Mouse (Mus musculus) G1E-ER4 (cell line): ENCODE data around the gene Cd44. TPM values are rescaled to one million over a fixed set of nuclear protein-coding genes. Genes with fewer than 3 reads are reported as not detected.

Source experiments
- GATA1 ChIP-seq: IDR thresholded peaks from one replicate; pipeline ENCODE4 v1.8.0; 2012; ENCODE audit warnings: low read length, inconsistent platforms
- polyA plus RNA-seq: library from polyadenylated mRNA; stranded (reverse); fragments of >175 nt; gene quantifications from 2 replicates; pipeline ENCODE4 v1.2.3, GENCODE M21; 2012

The Cd44 gene
- polyA plus RNA-seq, 1 experiment = 2.4 TPM

DNA sequence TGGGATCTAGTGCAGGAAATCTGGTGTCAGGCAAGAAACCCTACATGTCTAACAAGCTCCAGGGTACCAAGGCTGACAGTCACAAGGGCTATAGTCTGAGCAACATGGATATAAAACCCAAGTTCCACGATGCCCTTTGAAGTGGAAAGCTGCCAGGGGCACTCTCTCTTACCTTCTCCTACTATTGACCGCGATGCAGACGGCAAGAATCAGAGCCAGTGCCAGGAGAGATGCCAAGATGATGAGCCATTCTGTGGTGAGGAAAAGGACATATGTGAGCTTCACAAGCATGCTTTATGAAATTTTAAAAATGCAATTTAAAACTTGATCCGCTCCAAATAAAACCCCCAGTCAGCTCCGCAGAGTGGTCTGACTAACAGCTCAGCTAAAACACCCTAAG, 79.4 kb downstream of the Cd44 start:
- no peak for TF ChIP-seq GATA1

GRCm38 (mm10) chr2:102820790-102821189, 80.7 kb downstream of the Cd44 start:
- no peak for TF ChIP-seq GATA1

GRCm38 (mm10) chr2:102820225-102820711, 81.2 kb downstream of the Cd44 start:
- no peak for TF ChIP-seq GATA1

- no peak for TF ChIP-seq GATA1
Measured at GRCm38 (mm10) chr2:102815289-102815809, 86.1 kb downstream of the Cd44 start.

GRCm38 (mm10) chr2:102812756-102813155, 88.7 kb downstream of the Cd44 start:
- TF ChIP-seq GATA1 = no peak

DNA sequence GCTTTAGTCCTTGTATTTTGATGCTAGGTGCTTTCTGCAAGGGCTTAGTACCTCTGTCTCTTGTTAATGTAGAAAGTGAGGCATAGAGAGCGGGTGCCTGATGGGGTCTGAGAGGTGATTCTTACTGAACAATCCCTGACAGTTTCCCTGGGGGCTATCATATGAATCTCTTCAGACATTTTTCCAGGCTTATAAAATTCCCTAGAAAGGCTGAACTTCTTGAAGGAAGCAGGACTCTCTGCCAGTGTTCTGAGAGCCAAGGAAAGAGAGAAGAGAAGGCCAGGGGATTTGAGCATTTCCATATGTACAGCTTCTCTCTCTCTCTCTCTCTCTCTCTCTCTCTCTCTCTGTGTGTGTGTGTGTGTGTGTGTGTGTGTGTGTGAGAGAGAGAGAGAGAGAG, 92.0 kb downstream of the Cd44 start:
- TF ChIP-seq GATA1 = no peak

- no peak for TF ChIP-seq GATA1
Measured at GRCm38 (mm10) chr2:102807633-102808032, 93.8 kb downstream of the Cd44 start.

DNA sequence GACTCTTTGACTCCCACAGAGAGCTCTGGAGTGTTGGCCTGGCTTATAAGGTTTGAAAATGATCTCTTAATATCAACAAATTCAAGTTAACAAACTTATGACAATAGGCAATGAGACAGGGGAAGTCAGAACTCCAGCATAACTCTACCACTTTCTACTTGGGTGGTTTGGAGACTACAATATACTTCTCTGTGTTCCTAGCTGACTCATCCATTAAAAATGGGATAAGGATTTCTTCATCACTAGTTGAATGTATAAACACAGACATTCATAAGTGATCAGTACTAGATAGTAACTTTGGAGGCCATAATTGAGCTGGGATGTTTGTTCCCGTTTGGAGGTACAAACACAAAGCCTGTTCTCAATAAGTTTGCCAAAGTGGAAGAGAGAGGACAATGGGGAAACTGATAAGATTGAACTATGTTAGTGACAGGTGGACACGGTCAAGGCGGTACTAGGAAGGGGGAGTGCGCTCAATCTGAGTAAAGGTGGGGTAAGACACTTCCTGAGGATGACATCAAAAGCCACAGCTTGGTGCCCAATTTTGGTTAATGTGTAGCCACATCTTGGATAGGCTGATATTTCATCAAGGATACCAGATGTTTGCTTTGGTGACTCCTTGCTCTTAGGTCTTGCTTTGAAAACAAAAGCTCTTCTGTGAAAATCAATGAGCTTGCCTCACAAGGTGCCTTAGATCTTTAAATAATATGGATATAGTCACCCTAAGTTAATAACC, 95.5 kb downstream of the Cd44 start:
- no peak for TF ChIP-seq GATA1

DNA sequence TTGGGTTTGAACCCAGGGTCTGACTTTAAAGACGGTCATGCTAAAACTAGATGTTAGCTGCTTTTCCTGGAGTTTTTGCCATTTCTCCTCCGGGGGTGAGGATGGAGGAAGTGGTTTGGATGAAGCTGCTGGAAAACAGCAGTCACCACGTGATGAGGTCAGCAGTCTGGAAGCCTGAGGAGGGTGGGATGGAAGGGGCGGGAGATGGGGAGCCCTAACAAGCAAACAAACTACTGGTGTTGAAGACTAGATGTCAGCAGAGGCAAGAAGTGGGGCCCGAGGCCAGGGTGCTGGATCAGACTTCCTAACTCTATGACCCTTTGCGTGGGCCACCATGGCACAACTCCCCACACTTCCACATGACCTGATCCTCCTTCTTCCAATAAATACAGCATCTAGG, 96.2 kb downstream of the Cd44 start:
- no peak for TF ChIP-seq GATA1

DNA sequence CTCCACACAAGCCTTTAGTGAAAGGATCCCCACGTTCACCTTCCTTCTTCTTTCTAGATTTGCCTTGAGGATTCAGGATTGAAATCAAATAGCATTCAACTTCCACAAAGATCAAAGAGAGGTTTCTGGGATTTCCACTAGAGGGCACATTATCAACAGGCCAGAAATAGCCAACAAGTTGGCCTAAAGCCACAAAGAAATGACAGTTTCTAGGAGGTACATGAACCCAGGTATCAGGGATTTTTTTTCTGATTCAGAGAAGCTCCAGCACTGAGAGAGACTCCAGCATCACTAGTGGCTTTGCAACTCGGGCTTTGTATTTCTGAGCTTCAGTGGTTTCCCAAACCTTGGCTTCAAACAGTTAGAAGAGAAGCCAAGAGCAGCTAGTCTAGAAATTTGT, 97.4 kb downstream of the Cd44 start:
- no peak for TF ChIP-seq GATA1

- TF ChIP-seq GATA1 = no peak
Measured at GRCm38 (mm10) chr2:102801899-102802298, 99.6 kb downstream of the Cd44 start.

GRCm38 (mm10) chr2:102798149-102798548, 103.3 kb downstream of the Cd44 start:
- TF ChIP-seq GATA1 = no peak

DNA sequence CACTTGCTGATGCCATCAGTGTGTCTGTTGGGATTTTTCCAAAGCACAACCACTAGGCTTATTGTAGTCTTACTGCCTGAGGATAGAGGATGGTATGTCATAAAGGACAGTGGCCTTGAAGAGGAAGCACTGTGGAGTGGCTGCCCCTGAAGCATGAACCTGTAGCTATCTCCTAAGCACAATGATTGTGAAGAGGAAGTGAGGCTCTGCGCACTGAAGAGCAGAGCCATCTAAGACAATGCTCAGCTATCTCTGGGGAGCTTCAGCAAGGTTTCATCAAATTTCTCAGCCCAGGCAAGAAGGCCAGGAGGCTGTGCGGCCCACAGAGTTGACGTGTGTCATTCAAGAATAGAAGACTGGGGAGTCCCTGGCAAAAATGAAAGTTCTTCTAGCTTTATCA, 106.4 kb downstream of the Cd44 start:
- no peak for TF ChIP-seq GATA1

- no peak for TF ChIP-seq GATA1
Measured at GRCm38 (mm10) chr2:102792804-102793203, 108.7 kb downstream of the Cd44 start.

DNA sequence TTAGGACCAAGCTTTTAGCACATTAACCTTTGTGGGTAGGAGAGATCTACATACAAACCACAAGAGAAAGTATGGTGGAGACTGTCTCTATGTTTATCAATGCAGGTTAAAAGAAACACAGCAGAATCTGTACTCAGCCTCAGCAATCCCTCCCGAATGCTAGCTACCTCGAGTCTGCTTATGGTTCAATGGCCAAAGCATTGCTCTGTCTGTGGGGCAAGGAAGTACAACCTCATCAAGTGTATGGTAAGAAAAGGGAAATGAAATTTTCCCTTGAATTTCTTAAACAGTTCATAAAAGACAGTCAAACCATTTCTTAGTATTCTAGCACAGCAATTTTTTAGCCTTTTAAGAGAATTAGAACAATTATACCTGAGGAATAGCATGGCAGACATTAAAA, 109.8 kb downstream of the Cd44 start:
- no peak for TF ChIP-seq GATA1

- TF ChIP-seq GATA1 = no peak
Measured at GRCm38 (mm10) chr2:102785696-102786095, 115.8 kb downstream of the Cd44 start.

- no peak for TF ChIP-seq GATA1
Measured at GRCm38 (mm10) chr2:102782751-102783150, 118.7 kb downstream of the Cd44 start.
